Mouse (Mus musculus): ENCODE results near the gene Ptprcap. TPM values are rescaled to one million over a fixed set of nuclear protein-coding genes. Genes with fewer than 3 reads are reported as not detected.

The Ptprcap gene
- total and polyA plus RNA-seq, 2 experiments, result 1.7 to 8.2 TPM

- no peak overlapping the region for H3K9ac ChIP-seq (ENCODE audit: low read depth, low read length)
- H3K4me3 ChIP-seq (ENCODE audit: insufficient read depth, low read depth, low read length), result no peak overlapping the region
- no peaks in the 10 kb centered on the region for H3K27me3 ChIP-seq (ENCODE audit: control insufficient read depth, insufficient read depth, low read length)
- 0 out of 2 replicates have a peak overlapping the region, but pooled peaks have one; percentile 10 for H3K27ac ChIP-seq (replicated peaks; ENCODE audit: insufficient read depth, low read depth, low read length)
- H3K79me2 ChIP-seq (ENCODE audit: control insufficient read depth, insufficient read depth, low read length), result no peaks in the 10 kb centered on the region
- DNase-seq (ENCODE audit: extremely low read depth, low read depth, low spot score), result no peak
- whole genome bisulfite sequencing, result 69% methylated on average over 13 of the region's 13 CpGs
- no peak for TF ChIP-seq CTCF (IDR thresholded peaks at IDR 0.05; ENCODE audit: low read depth, low read length)
- no peak for TF ChIP-seq POLR2A (IDR thresholded peaks at IDR 0.05; ENCODE audit: extremely low read depth, insufficient read depth, low read length)
- no peaks in the 10 kb centered on the region for H3K36me3 ChIP-seq (ENCODE audit: control insufficient read depth, insufficient read depth, low read length)
- peaks cover 10% of the 10 kb centered on the region for H3K4me1 ChIP-seq (ENCODE audit: control insufficient read depth, insufficient read depth, low read length)
These were observed 50.4 kb downstream of the Ptprcap start for GRCm38 (mm10) chr19:4203604-4204326.

DNA sequence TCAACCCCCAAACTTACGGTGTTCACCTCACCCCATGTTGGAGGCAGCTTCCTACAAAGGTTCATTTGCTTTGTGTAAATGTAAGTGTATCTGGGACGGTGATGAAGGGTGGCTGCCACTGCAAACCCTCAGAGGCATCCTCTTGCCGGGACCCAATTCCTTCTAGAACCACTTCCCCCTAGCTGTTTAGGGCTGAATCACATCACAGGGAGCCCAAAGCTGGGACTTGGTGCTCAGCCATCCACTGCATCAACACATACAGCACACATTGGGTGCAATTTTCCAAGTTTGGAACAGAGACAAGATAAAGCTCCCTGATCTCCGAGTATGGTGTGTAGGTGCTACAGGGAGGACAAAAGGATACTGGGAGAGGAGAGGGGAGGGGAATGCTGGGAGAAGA, 51.5 kb downstream of the Ptprcap start:
- Histone ChIP-seq H3K4me3 (ENCODE audit: insufficient read depth, low read depth, low read length) (no peak overlapping the region), H3K36me3 (ENCODE audit: control insufficient read depth, insufficient read depth, low read length) (no peaks in the 10 kb centered on the region), H3K27me3 (ENCODE audit: control insufficient read depth, insufficient read depth, low read length) (no peaks in the 10 kb centered on the region), H3K4me1 (ENCODE audit: control insufficient read depth, insufficient read depth, low read length) (peaks cover 10% of the 10 kb centered on the region), H3K27ac (replicated peaks; ENCODE audit: insufficient read depth, low read depth, low read length) (no peak overlapping the region), H3K9ac (ENCODE audit: low read depth, low read length) (no peak overlapping the region), H3K79me2 (ENCODE audit: control insufficient read depth, insufficient read depth, low read length) (no peaks in the 10 kb centered on the region)
- no peak for DNase-seq (ENCODE audit: extremely low read depth, low read depth, low spot score)
- no peak for TF ChIP-seq POLR2A (IDR thresholded peaks at IDR 0.05; ENCODE audit: extremely low read depth, insufficient read depth, low read length)
- no peak for TF ChIP-seq CTCF (IDR thresholded peaks at IDR 0.05; ENCODE audit: low read depth, low read length)
- WGBS, result 75% methylated on average over 4 of the region's 4 CpGs

Other genes starting within 250 kb of the Ptprcap start
Only the 30 nearest of the 34 such genes appear.
- gene Unc93b1, start 218.4 kb upstream of the Ptprcap start, total RNA-seq (2014; rRNA removed), result 41.1 and 41.5 TPM in 2 replicates
- 68.9 and 102 TPM in 2 replicates for gene Unc93b1, start 218.4 kb upstream of the Ptprcap start, polyA plus RNA-seq (2012; rRNA removed)
- gene Aldh3b3, start 195.0 kb upstream of the Ptprcap start, total RNA-seq (2014; rRNA removed), result 0.74 and 1.7 TPM in 2 replicates
- 6.4 and 7.7 TPM in 2 replicates for gene Aldh3b3, start 195.0 kb upstream of the Ptprcap start, polyA plus RNA-seq (2012; rRNA removed)
- not detected in 2 replicates for gene Aldh3b2, start 181.3 kb upstream of the Ptprcap start, total RNA-seq (2014; rRNA removed)
- gene Aldh3b2, start 181.3 kb upstream of the Ptprcap start, polyA plus RNA-seq (2012; rRNA removed), result 0.16 and 0.48 TPM in 2 replicates
- gene Acy3, start 167.0 kb upstream of the Ptprcap start, total RNA-seq (2014; rRNA removed), result 44.3 and 49.8 TPM in 2 replicates
- 232 and 326 TPM in 2 replicates for gene Acy3, start 167.0 kb upstream of the Ptprcap start, polyA plus RNA-seq (2012; rRNA removed)
- not detected in 2 replicates for gene Tbx10, start 160.9 kb upstream of the Ptprcap start, total RNA-seq (2014; rRNA removed)
- not detected in 2 replicates for gene Tbx10, start 160.9 kb upstream of the Ptprcap start, polyA plus RNA-seq (2012; rRNA removed)
- gene Nudt8, start 153.0 kb upstream of the Ptprcap start, total RNA-seq (2014; rRNA removed), result 30.1 and 36.0 TPM in 2 replicates
- gene Nudt8, start 153.0 kb upstream of the Ptprcap start, polyA plus RNA-seq (2012; rRNA removed), result 13.4 and 18.5 TPM in 2 replicates
- 0.54 and 0.92 TPM in 2 replicates for gene Gm49405, start 153.0 kb upstream of the Ptprcap start, total RNA-seq (2014; rRNA removed)
- 0.72 and 1.1 TPM in 2 replicates for gene Gm49405, start 153.0 kb upstream of the Ptprcap start, polyA plus RNA-seq (2012; rRNA removed)
- 0.74 and 0.87 TPM in 2 replicates for gene Doc2g, start 150.3 kb upstream of the Ptprcap start, total RNA-seq (2014; rRNA removed)
- gene Doc2g, start 150.3 kb upstream of the Ptprcap start, polyA plus RNA-seq (2012; rRNA removed), result 2.3 and 4.9 TPM in 2 replicates
- gene Ndufv1, start 140.8 kb upstream of the Ptprcap start, total RNA-seq (2014; rRNA removed), result 189 and 197 TPM in 2 replicates
- 239 and 251 TPM in 2 replicates for gene Ndufv1, start 140.8 kb upstream of the Ptprcap start, polyA plus RNA-seq (2012; rRNA removed)
- 456 and 810 TPM in 2 replicates for gene Gstp1, start 115.6 kb upstream of the Ptprcap start, total RNA-seq (2014; rRNA removed)
- 965 and 1,374 TPM in 2 replicates for gene Gstp1, start 115.6 kb upstream of the Ptprcap start, polyA plus RNA-seq (2012; rRNA removed)
- gene Gstp2, start 107.6 kb upstream of the Ptprcap start, total RNA-seq (2014; rRNA removed), result 4.1 and 7.9 TPM in 2 replicates
- 4.4 and 9.2 TPM in 2 replicates for gene Gstp2, start 107.6 kb upstream of the Ptprcap start, polyA plus RNA-seq (2012; rRNA removed)
- gene Gstp3, start 94.0 kb upstream of the Ptprcap start, total RNA-seq (2014; rRNA removed), result 21.5 and 28.1 TPM in 2 replicates
- 54.3 and 66.1 TPM in 2 replicates for gene Gstp3, start 94.0 kb upstream of the Ptprcap start, polyA plus RNA-seq (2012; rRNA removed)
- 0.13 and 0.37 TPM in 2 replicates for gene Cabp2, start 72.0 kb upstream of the Ptprcap start, total RNA-seq (2014; rRNA removed)
- gene Cabp2, start 72.0 kb upstream of the Ptprcap start, polyA plus RNA-seq (2012; rRNA removed), result 0.27 and 0.70 TPM in 2 replicates
- gene Cdk2ap2, start 56.4 kb upstream of the Ptprcap start, total RNA-seq (2014; rRNA removed), result 33.9 and 44.0 TPM in 2 replicates
- 185 and 198 TPM in 2 replicates for gene Cdk2ap2, start 56.4 kb upstream of the Ptprcap start, polyA plus RNA-seq (2012; rRNA removed)
- 1.7 and 4.9 TPM in 2 replicates for gene Pitpnm1, start 53.6 kb upstream of the Ptprcap start, total RNA-seq (2014; rRNA removed)
- 8.1 and 14.2 TPM in 2 replicates for gene Pitpnm1, start 53.6 kb upstream of the Ptprcap start, polyA plus RNA-seq (2012; rRNA removed)
- gene Aip, start 27.7 kb upstream of the Ptprcap start, total RNA-seq (2014; rRNA removed), result 16.5 and 20.1 TPM in 2 replicates
- 30.0 and 33.5 TPM in 2 replicates for gene Aip, start 27.7 kb upstream of the Ptprcap start, polyA plus RNA-seq (2012; rRNA removed)
- not detected in 2 replicates for gene Gpr152, start 13.8 kb upstream of the Ptprcap start, total RNA-seq (2014; rRNA removed)
- 0.02 TPM in 2 replicates for gene Gpr152, start 13.8 kb upstream of the Ptprcap start, polyA plus RNA-seq (2012; rRNA removed)
- 0.37 TPM in 1 of 2 replicates, not detected in the other for gene Cabp4, start 9.6 kb upstream of the Ptprcap start, total RNA-seq (2014; rRNA removed)
- gene Cabp4, start 9.6 kb upstream of the Ptprcap start, polyA plus RNA-seq (2012; rRNA removed), result not detected in 2 replicates
- gene Coro1b, start 5.0 kb upstream of the Ptprcap start, total RNA-seq (2014; rRNA removed), result 66.1 and 72.6 TPM in 2 replicates
- 109 and 114 TPM in 2 replicates for gene Coro1b, start 5.0 kb upstream of the Ptprcap start, polyA plus RNA-seq (2012; rRNA removed)
- gene Rps6kb2, start 9.8 kb downstream of the Ptprcap start, total RNA-seq (2014; rRNA removed), result 7.2 and 7.4 TPM in 2 replicates
- 28.3 and 31.6 TPM in 2 replicates for gene Rps6kb2, start 9.8 kb downstream of the Ptprcap start, polyA plus RNA-seq (2012; rRNA removed)
- 0.40 and 0.65 TPM in 2 replicates for gene Carns1, start 21.9 kb downstream of the Ptprcap start, total RNA-seq (2014; rRNA removed)
- 1.8 and 1.9 TPM in 2 replicates for gene Carns1, start 21.9 kb downstream of the Ptprcap start, polyA plus RNA-seq (2012; rRNA removed)
- gene Tbc1d10c, start 37.7 kb downstream of the Ptprcap start, total RNA-seq (2014; rRNA removed), result 0.46 and 1.4 TPM in 2 replicates
- gene Tbc1d10c, start 37.7 kb downstream of the Ptprcap start, polyA plus RNA-seq (2012; rRNA removed), result 1.7 and 2.2 TPM in 2 replicates
- gene Ppp1ca, start 38.5 kb downstream of the Ptprcap start, total RNA-seq (2014; rRNA removed), result 170 TPM in 2 replicates
- gene Ppp1ca, start 38.5 kb downstream of the Ptprcap start, polyA plus RNA-seq (2012; rRNA removed), result 399 and 571 TPM in 2 replicates
- gene Rad9a, start 48.1 kb downstream of the Ptprcap start, total RNA-seq (2014; rRNA removed), result 0.74 and 1.3 TPM in 2 replicates
- gene Rad9a, start 48.1 kb downstream of the Ptprcap start, polyA plus RNA-seq (2012; rRNA removed), result 7.0 and 7.5 TPM in 2 replicates
- 0.27 and 0.28 TPM in 2 replicates for gene Clcf1, start 60.6 kb downstream of the Ptprcap start, total RNA-seq (2014; rRNA removed)
- 0.87 and 3.8 TPM in 2 replicates for gene Clcf1, start 60.6 kb downstream of the Ptprcap start, polyA plus RNA-seq (2012; rRNA removed)
- gene AC109138.7, start 60.8 kb downstream of the Ptprcap start, total RNA-seq (2014; rRNA removed), result not detected in 2 replicates
- gene AC109138.7, start 60.8 kb downstream of the Ptprcap start, polyA plus RNA-seq (2012; rRNA removed), result not detected in 2 replicates
- 27.2 and 27.3 TPM in 2 replicates for gene Pold4, start 78.3 kb downstream of the Ptprcap start, total RNA-seq (2014; rRNA removed)
- gene Pold4, start 78.3 kb downstream of the Ptprcap start, polyA plus RNA-seq (2012; rRNA removed), result 60.4 and 63.8 TPM in 2 replicates
- gene Ssh3, start 115.6 kb downstream of the Ptprcap start, total RNA-seq (2014; rRNA removed), result 11.5 and 12.1 TPM in 2 replicates
- 15.3 and 29.2 TPM in 2 replicates for gene Ssh3, start 115.6 kb downstream of the Ptprcap start, polyA plus RNA-seq (2012; rRNA removed)
- gene Ankrd13d, start 129.5 kb downstream of the Ptprcap start, total RNA-seq (2014; rRNA removed), result 0.40 and 0.46 TPM in 2 replicates
- 0.27 and 0.60 TPM in 2 replicates for gene Ankrd13d, start 129.5 kb downstream of the Ptprcap start, polyA plus RNA-seq (2012; rRNA removed)
- 11.3 and 16.4 TPM in 2 replicates for gene Grk2, start 152.6 kb downstream of the Ptprcap start, total RNA-seq (2014; rRNA removed)
- gene Grk2, start 152.6 kb downstream of the Ptprcap start, polyA plus RNA-seq (2012; rRNA removed), result 23.4 and 30.3 TPM in 2 replicates

Measured in liver, adult 2 months (tissue).